Mouse (Mus musculus) intestine, postnatal 0 days (tissue): Measurements from ENCODE around the gene Lpo. TPM values are rescaled to one million over a fixed set of nuclear protein-coding genes. Genes with fewer than 3 reads are reported as not detected.
"Not testable (repeated sequence)": the region's sequence is repeated elsewhere in the genome, so short reads cannot be mapped to it uniquely, and the experiment has no call there.

Experiments
- ATAC-seq: fragments of 200-750 bp; cut with Nextera tagmentation; 2 replicates; pipeline ENCODE4 v1.8.0; 2017; ENCODE audit warnings: mild to moderate bottlenecking, moderate TSS enrichment, moderate library complexity
- H3K27ac ChIP-seq: fragments of 300-500 bp; sonication (generic); 2 replicates; pipeline ENCODE4 v1.5.1; 2014; ENCODE audit warnings: mild to moderate bottlenecking, low read depth, low read length, moderate library complexity
- H3K27me3 ChIP-seq: fragments of 300-500 bp; sonication (generic); replicated peaks from 2 replicates; pipeline ENCODE4 v1.6.1; 2014; ENCODE audit warnings: low read length, mixed read lengths; ENCODE audit not compliant: control insufficient read depth, insufficient read depth
- H3K36me3 ChIP-seq: fragments of 300-500 bp; sonication (generic); 2 replicates; pipeline ENCODE4 v1.6.1; 2014; ENCODE audit warnings: mild to moderate bottlenecking, moderate library complexity; ENCODE audit not compliant: control insufficient read depth, insufficient read depth
- H3K4me1 ChIP-seq: fragments of 300-500 bp; sonication (generic); replicated peaks from 2 replicates; pipeline ENCODE4 v1.6.1; 2014; ENCODE audit warnings: antibody characterized with exemption, low read length, mixed read lengths; ENCODE audit not compliant: control insufficient read depth, insufficient read depth
- H3K4me2 ChIP-seq: fragments of 300-500 bp; sonication (generic); replicated peaks from 2 replicates; pipeline ENCODE4 v1.6.1; 2014; ENCODE audit warnings: low read depth, mild to moderate bottlenecking, moderate library complexity
- H3K4me3 ChIP-seq: fragments of 300-500 bp; sonication (generic); 2 replicates; pipeline ENCODE4 v1.5.1; 2014; ENCODE audit warnings: low read depth, low read length
- H3K9ac ChIP-seq: fragments of 300-500 bp; sonication (generic); 2 replicates; pipeline ENCODE4 v1.6.1; 2014; ENCODE audit warnings: mild to moderate bottlenecking, low read depth, low read length
- H3K9me3 ChIP-seq: fragments of 300-500 bp; sonication (generic); 2 replicates; pipeline ENCODE4 v1.6.1; 2016; ENCODE audit warnings: mixed run types; ENCODE audit not compliant: control insufficient read depth
- CTCF ChIP-seq: sonication (generic); IDR thresholded peaks from 2 replicates; pipeline ENCODE4 v1.5.1; 2016; ENCODE audit warnings: low read depth, mild to moderate bottlenecking, control low read depth, antibody characterized with exemption, moderate library complexity
- WGBS: fragments of 180-500 bp; shearing (Covaris S2); extraction: QIAGEN DNeasy Blood & Tissue Kit; methylation state at CpG from one replicate; pipeline ENCODE4 v1.1.7; 2014; 5-methylcytosine and 5-hydroxymethylcytosine counted together
- polyA plus RNA-seq: library from polyadenylated mRNA; unstranded; fragments of >200 nt; fragmentation: Nextera tagmentation; extraction: Ambion mirVana; gene quantifications from 2 replicates; pipeline ENCODE4 v1.2.1, GENCODE M21; 2015

Lpo gene
- 0.22 TPM in 1 of 2 replicates, not detected in the other for polyA plus RNA-seq

- Histone ChIP-seq H3K4me1 (no peaks in the 10 kb centered on the region), H3K27ac (no peak within 1 kb of the TSS), H3K27me3 (no peaks in the 10 kb centered on the region), H3K4me3 (no peak within 1 kb of the TSS), H3K36me3 (no peaks in the 10 kb centered on the region), H3K9ac (no peak within 1 kb of the TSS), H3K4me2 (no peak within 1 kb of the TSS), H3K9me3 (no peaks in the 10 kb centered on the region)
- no peak for ATAC-seq
- no peak for TF ChIP-seq CTCF
- 41% methylated on average over 10 of the region's 10 CpGs for WGBS
Observed at GRCm38 (mm10) chr11:87828239-87828900, at the start of gene Lpo. Gene Lpo (minus strand): TSS chr11:87828289.

DNA sequence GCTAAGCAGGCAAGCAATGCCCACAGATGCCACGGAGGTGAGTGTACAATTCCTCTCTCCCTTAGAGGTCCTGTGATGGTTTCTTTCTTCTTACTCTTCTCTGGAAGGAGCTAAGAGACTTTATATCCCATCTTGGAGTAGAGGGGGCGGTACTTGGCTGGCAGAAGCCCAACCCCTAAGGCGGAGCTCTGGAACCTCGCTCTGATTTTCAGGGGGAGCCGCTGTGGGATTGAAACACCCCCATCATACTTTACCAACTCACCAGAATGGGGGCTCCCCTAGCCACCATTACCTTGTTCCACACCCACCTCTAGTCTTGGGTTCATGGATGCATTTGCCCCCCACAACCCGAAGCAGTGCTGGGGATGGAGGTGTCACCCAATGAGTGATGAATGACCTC, 47.3 kb upstream of the Lpo start, which contains the start of gene Epx:
Gene Epx (minus strand): TSS at position 101 of the 400 bp plus-strand sequence.
- H3K9me3 ChIP-seq = no peaks in the 10 kb centered on the region
- no peaks in the 10 kb centered on the region for H3K4me1 ChIP-seq
- no peak for TF ChIP-seq CTCF
- no peaks in the 10 kb centered on the region for H3K36me3 ChIP-seq
- H3K4me3 ChIP-seq = no peak within 1 kb of the TSS
- no peak for ATAC-seq
- H3K27me3 ChIP-seq = no peaks in the 10 kb centered on the region
- no peak within 1 kb of the TSS for H3K4me2 ChIP-seq
- no peak within 1 kb of the TSS for H3K27ac ChIP-seq
- 70% methylated on average over 6 of the region's 6 CpGs for WGBS
- H3K9ac ChIP-seq = no peak within 1 kb of the TSS

DNA sequence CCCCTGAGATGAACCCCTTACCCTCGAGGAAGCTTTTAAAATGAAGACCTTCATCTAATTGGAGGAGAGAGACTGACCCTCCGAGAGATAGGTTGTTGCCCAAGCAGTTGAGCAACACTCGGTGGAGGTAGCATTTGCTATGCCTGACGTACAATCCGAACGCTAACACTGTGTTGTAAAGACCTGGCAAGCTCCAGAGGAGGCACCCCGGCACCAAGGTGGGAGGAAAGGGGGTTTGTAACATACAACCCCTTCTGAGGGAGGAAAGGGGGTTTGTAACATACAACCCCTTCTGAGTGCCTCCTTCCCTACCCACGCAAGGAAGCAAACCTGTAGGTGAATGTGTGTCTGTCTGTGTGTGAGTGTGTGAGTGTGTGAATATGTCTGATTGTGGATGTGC, 43.7 kb upstream of the Lpo start:
- TF ChIP-seq CTCF = no peak
- H3K27me3 ChIP-seq = no peaks in the 10 kb centered on the region
- no peaks in the 10 kb centered on the region for H3K9me3 ChIP-seq
- no peaks in the 10 kb centered on the region for H3K36me3 ChIP-seq
- no peak overlapping the region for H3K27ac ChIP-seq
- no peak overlapping the region for H3K4me2 ChIP-seq
- no peak overlapping the region for H3K4me3 ChIP-seq
- 31% methylated on average over 8 of the region's 8 CpGs for WGBS
- ATAC-seq = no peak
- no peak overlapping the region for H3K9ac ChIP-seq
- H3K4me1 ChIP-seq = no peaks in the 10 kb centered on the region

DNA sequence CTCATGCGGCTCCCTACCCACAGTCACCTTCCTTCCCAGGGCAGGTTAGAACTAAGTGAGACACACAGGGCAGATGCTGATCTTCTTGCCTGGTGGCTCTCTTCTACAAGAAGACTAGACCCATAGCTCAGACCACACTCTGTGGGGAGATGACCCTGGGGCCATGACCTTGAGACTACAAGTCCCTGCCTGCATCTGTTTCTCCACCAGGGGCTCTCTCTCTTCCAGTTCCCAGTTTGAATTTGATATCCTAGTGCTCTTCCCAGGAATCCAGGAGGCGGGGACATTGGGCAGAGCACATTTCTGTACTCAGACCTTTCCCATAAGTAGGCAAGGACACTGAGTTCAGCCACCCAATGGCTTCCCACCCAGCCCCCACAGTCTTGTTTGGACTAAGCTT, 42.0 kb upstream of the Lpo start:
- Histone ChIP-seq H3K4me1 (no peaks in the 10 kb centered on the region), H3K27me3 (no peaks in the 10 kb centered on the region), H3K27ac (no peak overlapping the region), H3K4me2 (no peak overlapping the region), H3K4me3 (no peak overlapping the region), H3K9me3 (no peaks in the 10 kb centered on the region), H3K9ac (no peak overlapping the region), H3K36me3 (no peaks in the 10 kb centered on the region)
- 0 out of 2 replicates have a peak, but pooled peaks have one; percentile 14 for TF ChIP-seq CTCF
- WGBS = 73% methylated on average over 2 of the region's 2 CpGs
- ATAC-seq = no peak

DNA sequence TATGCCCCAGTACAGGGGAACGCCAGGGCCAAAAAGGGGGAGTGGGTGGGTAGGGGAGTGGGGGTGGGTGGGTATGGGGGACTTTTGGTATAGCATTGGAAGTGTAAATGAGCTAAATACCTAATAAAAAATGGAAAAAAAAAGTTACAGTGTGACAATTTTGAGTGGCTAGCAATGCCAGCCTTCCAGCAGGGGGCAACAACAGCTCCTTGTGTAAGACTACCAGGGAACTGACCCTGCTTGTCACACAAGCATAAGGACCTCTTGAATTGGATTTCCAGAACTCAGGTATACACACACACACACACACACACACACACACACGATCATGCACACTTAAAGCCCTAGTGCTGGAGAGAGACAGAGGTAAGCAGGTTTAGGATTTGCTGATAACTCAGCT, 38.8 kb upstream of the Lpo start:
- not testable (repeated sequence) for H3K4me2 ChIP-seq, H3K27me3 ChIP-seq, H3K4me1 ChIP-seq, H3K27ac ChIP-seq, H3K4me3 ChIP-seq, ATAC-seq, H3K9me3 ChIP-seq, H3K9ac ChIP-seq
- peak; percentile 55 for TF ChIP-seq CTCF
- H3K36me3 ChIP-seq = peaks cover 12% of the 10 kb centered on the region
- WGBS = 69% methylated on average over 1 of the region's 2 CpGs

DNA sequence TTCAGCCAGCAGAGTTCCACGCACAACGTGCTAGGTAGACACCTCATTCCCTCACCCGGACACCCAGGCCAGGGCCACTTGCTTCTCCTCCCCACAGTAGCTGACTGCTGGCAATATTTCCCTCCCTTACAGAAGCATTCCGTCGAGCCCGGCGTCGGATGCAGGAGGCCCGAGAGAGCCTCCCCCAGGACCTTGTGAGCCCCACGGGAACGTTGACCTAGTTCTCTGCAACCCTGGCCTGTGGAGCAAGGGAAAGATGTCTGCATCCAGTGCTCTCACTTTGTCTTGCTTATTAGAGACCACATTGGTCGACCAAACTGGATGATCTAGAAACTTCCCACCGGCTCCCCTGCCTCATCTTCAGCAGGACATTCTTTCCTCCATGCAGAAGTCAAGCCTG, 34.7 kb upstream of the Lpo start:
- Histone ChIP-seq H3K9ac (no peak overlapping the region), H3K4me3 (no peak overlapping the region), H3K36me3 (peaks cover 33% of the 10 kb centered on the region), H3K27me3 (no peaks in the 10 kb centered on the region), H3K4me2 (no peak overlapping the region), H3K27ac (no peak overlapping the region), H3K9me3 (no peaks in the 10 kb centered on the region), H3K4me1 (no peaks in the 10 kb centered on the region)
- no peak for TF ChIP-seq CTCF
- no peak for ATAC-seq
- WGBS = 92% methylated on average over 13 of the region's 13 CpGs
